8 mouse cellular contexts compared by ENCODE assay signal in genomic region chr13:42792279-42792678, GRCm38 (mm10).
DNase-seq lines count a peak whose midpoint lies in the region; ATAC-seq and TF ChIP-seq lines count a peak whose summit lies in the region.

No protein-coding gene starts in this region.

- peak; percentile 35 for DNase-seq in neural tube, embryonic 11.5 days (ENCODE audit: low spot score)
- DNase-seq in neural tube, embryonic 10.5 days (ENCODE audit: extremely low spot score, low spot score) = no peak
- peak; percentile 68 for DNase-seq in hindbrain, postnatal 0 days (ENCODE audit: low spot score)
- peak; percentile 28 for DNase-seq in splenic B cell, adult 2 months (ENCODE audit: low read depth, low spot score)
- no peak for DNase-seq in ovary, postnatal 36 days (ENCODE audit: low spot score)
- no peak for DNase-seq in yolk sac, embryonic 10.5 days (ENCODE audit: low spot score)

- H3K27ac ChIP-seq in forebrain, embryonic 13.5 days = no peak overlapping the region
- no peak overlapping the region for H3K27ac ChIP-seq in forebrain, embryonic 12.5 days
- H3K27ac ChIP-seq in neural tube, embryonic 11.5 days (ENCODE audit: low read depth, low read length) = no peak overlapping the region
- H3K27ac ChIP-seq in hindbrain, postnatal 0 days = no peak overlapping the region

- H3K36me3 ChIP-seq in forebrain, embryonic 13.5 days (ENCODE audit: poor library complexity, severe bottlenecking) = no peaks in the 10 kb centered on the region
- H3K36me3 ChIP-seq in forebrain, embryonic 12.5 days (replicated peaks) = no peaks in the 10 kb centered on the region
- H3K36me3 ChIP-seq in neural tube, embryonic 11.5 days (ENCODE audit: control insufficient read depth, insufficient read depth, low read length) = no peaks in the 10 kb centered on the region
- no peaks in the 10 kb centered on the region for H3K36me3 ChIP-seq in hindbrain, postnatal 0 days (ENCODE audit: insufficient read depth, low read length)
- no peaks in the 10 kb centered on the region for H3K36me3 ChIP-seq in splenic B cell, adult 2 months (ENCODE audit: control insufficient read depth, insufficient read depth, low read length, poor library complexity, severe bottlenecking)

- no peaks in the 10 kb centered on the region for H3K9me3 ChIP-seq in forebrain, embryonic 13.5 days (replicated peaks)
- H3K9me3 ChIP-seq in forebrain, embryonic 12.5 days = no peaks in the 10 kb centered on the region
- H3K9me3 ChIP-seq in neural tube, embryonic 11.5 days (ENCODE audit: control insufficient read depth, low read length) = no peaks in the 10 kb centered on the region
- no peaks in the 10 kb centered on the region for H3K9me3 ChIP-seq in hindbrain, postnatal 0 days (ENCODE audit: low read length)

- 0 out of 2 replicates have a peak, but pooled peaks cover 5% of the 10 kb centered on the region for H3K4me1 ChIP-seq in forebrain, embryonic 13.5 days
- peaks cover 8% of the 10 kb centered on the region; the same call in 1 of the 2 replicates for H3K4me1 ChIP-seq in forebrain, embryonic 12.5 days
- 0 out of 2 replicates have a peak, but pooled peaks cover 5% of the 10 kb centered on the region for H3K4me1 ChIP-seq in neural tube, embryonic 11.5 days (ENCODE audit: control insufficient read depth, insufficient read depth, low read length)
- H3K4me1 ChIP-seq in hindbrain, postnatal 0 days (ENCODE audit: insufficient read depth, low read length) = no peaks in the 10 kb centered on the region

- no peak overlapping the region for H3K4me3 ChIP-seq in forebrain, embryonic 13.5 days
- no peak overlapping the region for H3K4me3 ChIP-seq in forebrain, embryonic 12.5 days (replicated peaks)
- no peak overlapping the region for H3K4me3 ChIP-seq in neural tube, embryonic 11.5 days (ENCODE audit: low read depth, low read length)
- 0 out of 2 replicates have a peak overlapping the region, but pooled peaks have one; percentile 8 for H3K4me3 ChIP-seq in hindbrain, postnatal 0 days (ENCODE audit: low read length)

- no peak overlapping the region for H3K4me2 ChIP-seq in forebrain, embryonic 13.5 days
- H3K4me2 ChIP-seq in forebrain, embryonic 12.5 days = no peak overlapping the region
- no peak overlapping the region for H3K4me2 ChIP-seq in neural tube, embryonic 11.5 days (ENCODE audit: low read depth)
- peak overlapping the region; percentile 47 for H3K4me2 ChIP-seq in hindbrain, postnatal 0 days (ENCODE audit: low read depth, low read length)

- peak; percentile 53; the same call in 1 of the 2 replicates for ATAC-seq in forebrain, embryonic 13.5 days
- ATAC-seq in forebrain, embryonic 12.5 days (ENCODE audit: low FRiP score) = no peak
- no peak for ATAC-seq in neural tube, embryonic 11.5 days (ENCODE audit: insufficient read depth, low FRiP score, low TSS enrichment)
- ATAC-seq in hindbrain, postnatal 0 days = peak; percentile 45; the same call in 1 of the 2 replicates

- peak; percentile 84 for TF ChIP-seq CTCF in hindbrain, postnatal 0 days (IDR thresholded peaks at IDR 0.05; ENCODE audit: low read depth)

- no peak overlapping the region for H3K9ac ChIP-seq in forebrain, embryonic 13.5 days
- H3K9ac ChIP-seq in forebrain, embryonic 12.5 days = no peak overlapping the region
- H3K9ac ChIP-seq in neural tube, embryonic 11.5 days (ENCODE audit: low read length) = no peak overlapping the region
- H3K9ac ChIP-seq in hindbrain, postnatal 0 days (replicated peaks; ENCODE audit: low read length) = no peak overlapping the region

- no peaks in the 10 kb centered on the region for H3K27me3 ChIP-seq in forebrain, embryonic 13.5 days
- no peaks in the 10 kb centered on the region for H3K27me3 ChIP-seq in forebrain, embryonic 12.5 days
- no peaks in the 10 kb centered on the region for H3K27me3 ChIP-seq in neural tube, embryonic 11.5 days (ENCODE audit: control insufficient read depth, insufficient read depth, low read length)
- H3K27me3 ChIP-seq in hindbrain, postnatal 0 days (ENCODE audit: insufficient read depth, low read length) = no peaks in the 10 kb centered on the region
- H3K27me3 ChIP-seq in splenic B cell, adult 2 months (ENCODE audit: control insufficient read depth, insufficient read depth, low read length, poor library complexity, severe bottlenecking) = no peaks in the 10 kb centered on the region

- WGBS in forebrain, embryonic 13.5 days = 26% methylated on average over 8 of the region's 8 CpGs
- WGBS in forebrain, embryonic 12.5 days = 30% methylated on average over 8 of the region's 8 CpGs
- WGBS in neural tube, embryonic 11.5 days = 26% methylated on average over 8 of the region's 8 CpGs
- WGBS in hindbrain, postnatal 0 days = 19% methylated on average over 8 of the region's 8 CpGs

Comparison
In these comparisons a context has a peak if more than half of its experiments do, and no peak if none do; other contexts are left out.
1. ATAC-seq: peak in forebrain, embryonic 13.5 days (single experiment) and hindbrain, postnatal 0 days (single experiment); none in forebrain, embryonic 12.5 days (single experiment) and neural tube, embryonic 11.5 days (single experiment).
2. DNase-seq: peak in neural tube, embryonic 11.5 days (single experiment), hindbrain, postnatal 0 days (single experiment) and splenic B cell, adult 2 months (single experiment); none in neural tube, embryonic 10.5 days (single experiment), ovary, postnatal 36 days (single experiment) and yolk sac, embryonic 10.5 days (single experiment).